Mouse (Mus musculus): ENCODE data around the gene Col15a1.

Col15a1 gene

GRCm38 (mm10) chr4:47207969-47208420 lies at the start of gene Col15a1:
Gene Col15a1, plus strand, starts transcription at chr4:47208161.
- in situ Hi-C loops (cut with MboI, MseI), result loop anchor here in 1 of 2 experiments (10.0 kb wide), 1 partner anchor 377 kb away; no protein-coding TSS in a partner anchor

- in situ Hi-C loops (cut with MboI, MseI), result no loop called here
Measured at GRCm38 (mm10) chr4:47161103-47161755, 46.7 kb upstream of the Col15a1 start.

- in situ Hi-C loops (cut with MboI, MseI), result no loop called here
Measured at GRCm38 (mm10) chr4:47161756-47162587, 46.0 kb upstream of the Col15a1 start.

- in situ Hi-C loops (cut with MboI, MseI), result no loop called here
Measured at GRCm38 (mm10) chr4:47172314-47172713, 35.6 kb upstream of the Col15a1 start.

- in situ Hi-C loops (cut with MboI, MseI), result no loop called here
Measured at GRCm38 (mm10) chr4:47177101-47177500, 30.9 kb upstream of the Col15a1 start.

- in situ Hi-C loops (cut with MboI, MseI), result no loop called here
Measured at GRCm38 (mm10) chr4:47178261-47178961, 29.6 kb upstream of the Col15a1 start.

- in situ Hi-C loops (cut with MboI, MseI), result no loop called here
Measured at GRCm38 (mm10) chr4:47179535-47179934, 28.4 kb upstream of the Col15a1 start.

- in situ Hi-C loops (cut with MboI, MseI), result loop anchor here in 1 of 2 experiments (10.0 kb wide), 1 partner anchor 849 kb away; no protein-coding TSS in a partner anchor
Measured at GRCm38 (mm10) chr4:47184058-47184661, 23.8 kb upstream of the Col15a1 start.

GRCm38 (mm10) chr4:47186514-47186913 lies 21.4 kb upstream of the Col15a1 start:
- in situ Hi-C loops (cut with MboI, MseI), result loop anchor here in 1 of 2 experiments (10.0 kb wide), 1 partner anchor 852 kb away; no protein-coding TSS in a partner anchor

- in situ Hi-C loops (cut with MboI, MseI), result no loop called here
Measured at GRCm38 (mm10) chr4:47196173-47196572, 11.8 kb upstream of the Col15a1 start.

GRCm38 (mm10) chr4:47203643-47204042 lies 4.3 kb upstream of the Col15a1 start:
- in situ Hi-C loops (cut with MboI, MseI), result loop anchor here in 1 of 2 experiments (10.0 kb wide), 1 partner anchor 381 kb away; no protein-coding TSS in a partner anchor

- in situ Hi-C loops (cut with MboI, MseI), result loop anchor here in 1 of 2 experiments (10.0 kb wide), 1 partner anchor 379 kb away; no protein-coding TSS in a partner anchor
Measured at GRCm38 (mm10) chr4:47205846-47206245, 2.1 kb upstream of the Col15a1 start.

GRCm38 (mm10) chr4:47208421-47208991 lies 545 bp downstream of the Col15a1 start:
- in situ Hi-C loops (cut with MboI, MseI), result loop anchor here in 1 of 2 experiments (10.0 kb wide), 1 partner anchor 376 kb away; no protein-coding TSS in a partner anchor

- in situ Hi-C loops (cut with MboI, MseI), result loop anchor here in 1 of 2 experiments (10.0 kb wide), 1 partner anchor 375 kb away; no protein-coding TSS in a partner anchor
Measured at GRCm38 (mm10) chr4:47209466-47209865, 1.5 kb downstream of the Col15a1 start.

GRCm38 (mm10) chr4:47218828-47219227 lies 10.9 kb downstream of the Col15a1 start:
- in situ Hi-C loops (cut with MboI, MseI), result loop anchor here in 1 of 2 experiments (10.0 kb wide), 1 partner anchor 476 kb away; no protein-coding TSS in a partner anchor

- in situ Hi-C loops (cut with MboI, MseI), result loop anchor here in 1 of 2 experiments (10.0 kb wide), 1 partner anchor 475 kb away; no protein-coding TSS in a partner anchor
Measured at GRCm38 (mm10) chr4:47219393-47219792, 11.4 kb downstream of the Col15a1 start.

- in situ Hi-C loops (cut with MboI, MseI), result no loop called here
Measured at GRCm38 (mm10) chr4:47220544-47220943, 12.6 kb downstream of the Col15a1 start.

GRCm38 (mm10) chr4:47222146-47222545 lies 14.2 kb downstream of the Col15a1 start:
- in situ Hi-C loops (cut with MboI, MseI), result no loop called here

- in situ Hi-C loops (cut with MboI, MseI), result no loop called here
Measured at GRCm38 (mm10) chr4:47225920-47226319, 18.0 kb downstream of the Col15a1 start.

- in situ Hi-C loops (cut with MboI, MseI), result no loop called here
Measured at GRCm38 (mm10) chr4:47227101-47227500, 19.1 kb downstream of the Col15a1 start.
